Mouse (Mus musculus) stomach, postnatal 0 days (tissue): ENCODE measurements at regions not wholly inside any gene's neighbourhood (a gene's known extent, or its start where the extent isn't known, plus 50 kb on each side); places are given as distances from the start of the nearest gene placed in this dataset.

Experiments
- CTCF ChIP-seq: IDR thresholded peaks from 2 replicates; pipeline ENCODE4 v1.5.1; 2016; ENCODE audit warnings: antibody characterized with exemption, low read depth, mild to moderate bottlenecking, moderate library complexity
- EP300 ChIP-seq: optimal IDR thresholded peaks from 2 replicates; pipeline ENCODE3; 2016; ENCODE audit warnings: antibody characterized with exemption

DNA sequence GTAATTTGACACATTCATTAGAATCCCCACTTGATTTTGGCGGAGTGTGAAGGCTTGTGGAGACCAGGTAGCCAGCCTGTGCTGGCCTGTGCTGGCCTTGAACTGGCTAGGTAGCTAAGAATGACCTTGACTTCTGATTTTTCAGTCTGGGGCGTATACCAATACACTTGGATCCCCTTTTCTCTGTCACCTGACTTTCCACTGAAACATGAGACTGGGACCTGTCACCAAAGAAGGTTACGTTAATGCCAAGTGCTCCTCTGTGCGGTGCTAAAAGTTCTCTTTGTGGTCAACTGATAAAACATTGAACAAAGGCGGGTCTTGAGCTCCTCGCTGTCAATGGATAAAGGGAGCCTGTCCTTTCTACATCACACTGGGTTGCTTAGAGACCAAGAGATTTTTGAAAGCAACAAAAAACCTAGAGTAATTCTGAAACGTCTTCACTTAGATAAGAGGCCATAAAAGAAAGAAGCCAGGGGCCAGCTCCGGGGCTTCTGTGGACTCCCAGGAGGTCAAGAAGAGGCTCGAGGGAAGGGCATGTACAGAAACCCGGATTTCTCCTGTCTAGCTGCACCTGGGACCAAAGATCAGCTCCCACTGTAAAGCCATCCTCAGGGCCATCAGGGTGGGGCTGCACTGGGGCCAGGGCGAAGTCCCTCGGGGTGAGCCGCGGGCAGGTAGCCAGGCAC lies 109.0 kb upstream of the Egln3 start:
- no peak for TF ChIP-seq CTCF
- no peak for TF ChIP-seq EP300
